Mouse (Mus musculus) ES-Bruce4 (cell line): Measurements from ENCODE around the gene Mtus2.

Experiments
- CTCF ChIP-seq: IDR thresholded peaks from one replicate; pipeline ENCODE4 v1.8.1; 2011; ENCODE audit warnings: low read depth, low read length
- POLR2A ChIP-seq: IDR thresholded peaks from one replicate; pipeline ENCODE4 v1.8.1; 2011; ENCODE audit warnings: low read length; ENCODE audit not compliant: insufficient read depth

GRCm38 (mm10) chr5:148181901-148182300 lies 224.8 kb downstream of the Mtus2 start:
- TF ChIP-seq POLR2A, result no peak
- TF ChIP-seq CTCF, result no peak
